Mouse (Mus musculus): ENCODE results near the gene Klc1. TPM values are rescaled to one million over a fixed set of nuclear protein-coding genes. Genes with fewer than 3 reads are reported as not detected.
A peak's percentile ranks its signal among the peaks of the same experiment; 100 is the strongest.

The Klc1 gene
- polyA plus RNA-seq, 1 experiment, result 70.9 TPM

DNA sequence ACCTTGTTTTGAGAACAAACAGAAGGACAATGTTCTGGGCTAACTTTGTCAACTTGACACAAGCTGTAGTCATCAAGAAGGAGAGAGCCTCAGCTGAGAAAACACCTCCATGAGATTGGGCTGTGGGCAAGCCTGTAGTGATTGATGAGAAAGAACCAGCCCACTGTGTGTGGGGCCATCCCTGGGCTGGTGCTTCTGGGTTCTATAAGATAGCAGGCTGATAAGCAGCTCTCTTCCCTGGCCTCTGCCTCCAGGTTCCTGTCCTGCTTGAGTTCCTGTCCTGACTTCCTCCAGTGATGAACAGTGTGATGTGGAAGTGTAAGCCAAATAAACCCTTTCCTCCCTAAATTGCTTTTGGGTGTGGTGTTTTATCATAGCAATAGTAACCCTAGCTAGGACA is 3.9 kb upstream of the Klc1 start:
- TF ChIP-seq CTCF (IDR thresholded peaks at IDR 0.05; ENCODE audit: low read depth, low read length), result no peak
- TF ChIP-seq POLR2A (IDR thresholded peaks at IDR 0.05; ENCODE audit: borderline replicate concordance, low read depth, low read length), result no peak
- peaks cover 32% of the 10 kb centered on the region for H3K4me1 ChIP-seq (ENCODE audit: control insufficient read depth, insufficient read depth, low read length)
- H3K27ac ChIP-seq (ENCODE audit: insufficient read depth, low read depth, low read length), result no peak overlapping the region
- no peak overlapping the region for H3K4me3 ChIP-seq (ENCODE audit: insufficient read depth, low read length)

DNA sequence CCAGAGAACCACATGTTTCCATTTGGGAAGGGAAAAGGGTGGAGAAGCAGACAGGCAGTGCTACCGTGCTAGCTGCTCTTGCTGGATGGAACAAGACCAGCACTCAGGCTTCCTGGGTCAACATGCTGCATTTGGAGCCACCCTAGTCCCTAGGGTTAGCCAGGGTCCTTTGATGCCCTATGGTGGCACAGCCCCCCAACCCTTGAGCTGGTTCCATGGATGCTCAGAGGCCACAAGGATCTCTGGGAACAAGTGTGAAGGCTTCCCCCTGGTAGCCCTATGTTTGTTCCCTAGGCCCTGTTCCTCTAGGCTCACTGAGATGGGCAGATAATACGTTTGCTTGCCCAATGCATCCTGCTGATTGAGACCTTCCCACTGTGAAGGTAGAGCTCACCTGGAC is 3.4 kb upstream of the Klc1 start:
- H3K4me1 ChIP-seq (ENCODE audit: control insufficient read depth, insufficient read depth, low read length), result peaks cover 32% of the 10 kb centered on the region

DNA sequence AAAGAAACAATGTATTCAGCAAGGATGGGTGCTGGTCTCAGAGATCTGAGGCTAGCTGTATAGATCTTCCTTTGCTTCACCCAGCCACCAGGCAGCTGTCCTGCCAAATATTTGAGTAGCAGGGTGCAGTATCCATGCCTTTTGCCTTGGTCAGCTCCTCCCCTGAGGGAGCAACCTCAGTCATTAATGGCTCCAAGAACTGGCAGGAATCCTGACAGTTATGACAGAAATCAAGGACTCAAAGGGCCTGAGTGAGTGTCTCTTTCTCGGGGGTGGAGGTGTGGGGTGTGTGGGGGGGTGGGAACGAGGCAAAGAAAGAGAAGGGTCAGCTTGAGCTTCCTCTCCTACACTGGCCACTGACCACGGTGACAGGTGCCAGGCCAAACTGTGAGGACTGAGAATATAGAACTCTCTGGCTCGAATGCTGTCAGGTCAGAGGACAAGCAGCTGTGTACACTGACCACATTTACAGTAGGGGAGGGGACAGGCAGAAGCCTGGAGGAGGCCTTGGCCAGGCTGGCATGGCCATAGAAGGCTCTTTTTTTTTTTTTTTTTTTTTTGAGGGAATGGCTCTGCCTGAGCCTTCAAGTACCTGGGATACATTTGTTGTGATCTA is 2.5 kb upstream of the Klc1 start:
- no peak overlapping the region for H3K4me3 ChIP-seq (ENCODE audit: insufficient read depth, low read length)
- TF ChIP-seq CTCF (IDR thresholded peaks at IDR 0.05; ENCODE audit: low read depth, low read length) (no peak), POLR2A (IDR thresholded peaks at IDR 0.05; ENCODE audit: borderline replicate concordance, low read depth, low read length) (no peak)

More for the DNA sequence above, 3.4 kb upstream of the Klc1 start:
- H3K4me3 ChIP-seq (ENCODE audit: insufficient read depth, low read length), result no peak overlapping the region
- no peak overlapping the region for H3K27ac ChIP-seq (ENCODE audit: insufficient read depth, low read depth, low read length)
- TF ChIP-seq POLR2A (IDR thresholded peaks at IDR 0.05; ENCODE audit: borderline replicate concordance, low read depth, low read length) (no peak), CTCF (IDR thresholded peaks at IDR 0.05; ENCODE audit: low read depth, low read length) (no peak)

DNA sequence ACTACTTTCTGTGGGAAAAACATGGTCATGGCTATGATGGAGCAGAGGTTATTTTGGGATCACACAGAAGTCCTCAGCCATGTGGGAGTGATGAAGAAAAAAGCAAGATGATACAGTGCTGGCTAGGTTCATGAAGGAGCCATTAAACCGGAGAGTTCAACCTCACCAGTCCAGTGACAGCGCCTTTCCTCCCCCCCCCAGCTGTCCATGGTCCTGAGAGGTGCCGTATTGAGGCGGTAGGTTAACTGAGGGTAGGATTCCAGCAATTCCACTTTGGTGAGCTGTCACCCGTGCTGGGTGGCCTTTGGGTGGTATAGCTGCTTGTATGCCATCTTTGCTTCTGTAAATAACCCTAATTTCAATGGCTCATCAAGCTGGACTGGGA is 2.0 kb upstream of the Klc1 start:
- peaks cover 39% of the 10 kb centered on the region for H3K4me1 ChIP-seq (ENCODE audit: control insufficient read depth, insufficient read depth, low read length)
- TF ChIP-seq CTCF (IDR thresholded peaks at IDR 0.05; ENCODE audit: low read depth, low read length), result no peak
- no peak for TF ChIP-seq POLR2A (IDR thresholded peaks at IDR 0.05; ENCODE audit: borderline replicate concordance, low read depth, low read length)

More for the DNA sequence above, 2.5 kb upstream of the Klc1 start:
- H3K27ac ChIP-seq (ENCODE audit: insufficient read depth, low read depth, low read length), result no peak overlapping the region
- peaks cover 36% of the 10 kb centered on the region for H3K4me1 ChIP-seq (ENCODE audit: control insufficient read depth, insufficient read depth, low read length)

DNA sequence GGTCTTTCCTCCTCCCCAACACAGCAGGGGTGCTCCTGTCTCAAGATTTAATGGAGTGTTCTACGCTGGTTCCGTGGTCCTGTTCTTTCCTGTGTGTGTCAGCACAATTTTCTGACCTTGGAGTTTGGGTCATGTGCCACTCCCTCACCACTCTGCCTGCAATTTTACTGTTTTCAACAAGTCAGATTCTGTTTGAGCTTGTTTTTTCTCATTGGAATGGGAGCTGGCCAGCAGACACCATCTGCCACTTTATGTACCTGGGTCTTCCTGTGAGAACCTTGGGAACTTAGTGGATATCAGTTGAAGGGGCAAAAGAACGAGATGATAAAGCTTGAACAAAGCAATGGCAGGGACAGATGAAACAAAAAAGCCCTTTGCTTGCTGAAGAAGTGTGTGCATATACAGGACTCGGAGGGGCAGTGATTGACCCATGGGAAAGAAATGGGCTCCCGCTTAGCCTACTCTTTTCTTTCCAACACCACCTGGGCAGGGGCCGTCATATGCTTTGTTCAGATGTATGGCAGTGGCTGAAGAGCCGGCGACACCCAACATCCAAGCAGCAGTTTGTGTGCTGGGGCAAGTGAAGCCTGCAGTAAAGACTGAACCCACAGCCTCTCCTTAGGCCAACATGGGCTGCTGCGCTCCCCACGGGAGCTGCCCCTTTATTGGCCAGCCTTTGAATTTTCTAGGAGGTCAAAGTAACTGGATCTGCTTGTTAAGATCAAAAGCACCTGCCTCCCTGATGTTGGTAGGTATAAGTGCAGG is 906 bp upstream of the Klc1 start:
- H3K27ac ChIP-seq (ENCODE audit: insufficient read depth, low read depth, low read length), result no peak overlapping the region
- H3K4me1 ChIP-seq (ENCODE audit: control insufficient read depth, insufficient read depth, low read length), result peaks cover 41% of the 10 kb centered on the region
- H3K4me3 ChIP-seq (ENCODE audit: insufficient read depth, low read length), result peak overlapping the region; percentile 92
- TF ChIP-seq POLR2A (IDR thresholded peaks at IDR 0.05; ENCODE audit: borderline replicate concordance, low read depth, low read length) (no peak), CTCF (IDR thresholded peaks at IDR 0.05; ENCODE audit: low read depth, low read length) (no peak)

More for the DNA sequence above, 2.0 kb upstream of the Klc1 start:
- no peak overlapping the region for H3K27ac ChIP-seq (ENCODE audit: insufficient read depth, low read depth, low read length)
- H3K4me3 ChIP-seq (ENCODE audit: insufficient read depth, low read length), result no peak overlapping the region

DNA sequence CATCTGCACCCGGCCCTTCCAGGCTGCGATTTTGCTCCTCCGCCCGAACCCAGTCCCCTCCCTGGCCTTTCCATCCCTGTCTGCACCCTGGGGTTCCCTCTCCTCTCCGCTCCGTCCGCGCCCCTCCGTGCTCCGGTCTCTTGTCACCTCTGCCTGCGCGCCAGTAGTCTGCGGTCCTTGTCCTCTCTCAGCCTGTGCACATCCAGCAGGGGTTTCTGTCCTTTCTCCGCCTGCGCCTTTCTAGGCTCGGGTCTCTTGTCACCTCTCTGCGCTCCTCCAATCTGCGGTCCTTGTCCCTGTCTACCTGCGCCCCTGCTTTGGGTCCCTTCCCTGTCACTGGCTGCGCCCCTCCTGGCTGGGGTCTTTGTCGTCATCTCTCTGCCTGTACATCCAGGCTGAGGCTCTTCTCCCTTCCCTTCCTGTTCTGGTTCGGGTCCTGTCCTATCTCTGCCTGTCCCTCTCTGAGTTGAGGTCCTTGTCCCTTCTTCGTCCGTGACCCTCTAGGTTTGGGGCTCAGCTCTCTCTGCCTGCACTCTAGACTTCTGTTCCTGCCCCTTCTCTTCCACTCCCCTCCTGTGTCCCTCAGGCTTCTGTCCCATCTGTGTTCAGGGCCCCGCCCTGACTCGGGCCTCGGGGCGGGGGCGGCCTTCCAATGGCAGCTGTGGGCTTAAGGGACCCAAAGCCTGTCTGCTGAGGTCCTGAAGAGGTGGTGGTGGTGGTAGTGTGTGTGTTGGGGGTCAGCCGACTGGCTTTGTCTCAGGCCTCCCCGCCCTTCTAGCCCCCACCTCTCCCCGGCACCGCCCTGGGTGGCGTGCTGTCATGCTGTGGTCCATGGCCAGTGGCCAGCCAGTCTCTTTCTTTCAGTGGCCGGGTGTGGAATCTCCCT is 770 bp downstream of the Klc1 start:
- TF ChIP-seq CTCF (IDR thresholded peaks at IDR 0.05; ENCODE audit: low read depth, low read length), result no peak
- no peak for TF ChIP-seq POLR2A (IDR thresholded peaks at IDR 0.05; ENCODE audit: borderline replicate concordance, low read depth, low read length)
- peak overlapping the region; percentile 92 for H3K4me3 ChIP-seq (ENCODE audit: insufficient read depth, low read length)
- peaks cover 29% of the 10 kb centered on the region for H3K4me1 ChIP-seq (ENCODE audit: control insufficient read depth, insufficient read depth, low read length)
- peak overlapping the region; percentile 38 for H3K27ac ChIP-seq (ENCODE audit: insufficient read depth, low read depth, low read length)

DNA sequence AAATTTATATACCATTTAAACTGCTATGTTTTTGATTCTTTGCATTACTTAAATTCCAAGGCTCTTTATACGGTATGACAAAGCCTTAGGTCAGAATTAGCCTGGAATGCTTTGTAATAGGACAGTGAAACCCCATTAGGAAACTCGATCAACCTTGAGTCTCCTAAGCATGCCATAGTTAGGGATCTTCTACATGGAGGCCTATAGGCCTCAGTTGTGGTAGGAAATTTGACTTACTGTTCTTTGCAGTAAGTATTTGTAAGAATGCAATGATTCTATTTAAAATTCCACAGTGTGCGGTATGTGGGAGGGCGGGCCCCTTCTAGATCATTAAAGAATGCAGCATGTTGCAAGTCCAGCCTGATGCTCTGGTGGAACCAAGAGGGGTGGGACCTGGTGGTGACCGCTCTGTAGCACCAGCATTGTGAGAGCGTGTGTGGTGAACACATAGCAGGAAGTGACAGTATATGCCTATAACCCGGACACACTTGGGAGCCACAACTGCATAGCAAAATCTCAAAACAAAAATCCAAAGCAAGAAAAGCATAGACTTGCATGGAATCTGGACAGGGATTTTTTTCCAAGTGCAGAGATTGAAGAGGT is 1.8 kb downstream of the Klc1 start:
- TF ChIP-seq CTCF (IDR thresholded peaks at IDR 0.05; ENCODE audit: low read depth, low read length) (no peak), POLR2A (IDR thresholded peaks at IDR 0.05; ENCODE audit: borderline replicate concordance, low read depth, low read length) (no peak)
- H3K4me1 ChIP-seq (ENCODE audit: control insufficient read depth, insufficient read depth, low read length), result peaks cover 22% of the 10 kb centered on the region
- peak overlapping the region; percentile 0; the same call in 1 of the 2 replicates for H3K4me3 ChIP-seq (ENCODE audit: insufficient read depth, low read length)
- H3K27ac ChIP-seq (ENCODE audit: insufficient read depth, low read depth, low read length), result no peak overlapping the region

DNA sequence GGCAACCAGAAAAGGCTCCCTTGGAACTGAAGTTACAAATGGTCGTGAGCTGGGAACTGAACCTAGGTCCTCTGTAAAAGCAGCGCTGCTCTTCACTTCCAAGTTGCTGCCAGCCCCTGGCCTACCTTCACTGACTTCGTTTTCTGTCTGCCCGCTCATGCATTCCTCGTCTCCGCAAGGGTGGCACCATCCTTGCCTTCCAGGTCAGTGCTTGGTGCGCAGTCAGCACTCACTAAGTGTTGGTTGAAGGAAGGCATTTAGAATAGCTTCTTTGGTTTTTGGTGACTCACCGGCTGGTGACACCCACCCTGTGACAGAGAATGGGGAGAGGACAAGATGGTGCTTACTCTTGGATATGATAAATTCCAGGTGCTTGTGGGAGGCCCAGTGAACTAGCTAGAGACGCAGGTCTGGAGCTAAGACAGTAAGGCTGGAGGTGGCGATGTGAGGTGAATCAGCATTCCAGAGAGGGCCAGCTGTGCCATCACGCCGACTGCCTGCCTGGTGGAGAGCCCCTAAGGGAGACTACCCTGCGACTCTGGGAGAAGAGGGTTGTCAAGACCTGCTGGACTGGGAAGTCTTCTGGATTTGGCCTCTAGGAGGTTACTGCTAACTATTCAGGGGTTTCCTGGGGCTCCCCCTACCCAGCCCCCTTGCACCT is 4.1 kb downstream of the Klc1 start:
- peaks cover 31% of the 10 kb centered on the region for H3K4me1 ChIP-seq (ENCODE audit: control insufficient read depth, insufficient read depth, low read length)
- H3K27ac ChIP-seq (ENCODE audit: insufficient read depth, low read depth, low read length), result no peak overlapping the region
- no peak for TF ChIP-seq CTCF (IDR thresholded peaks at IDR 0.05; ENCODE audit: low read depth, low read length)
- no peak for TF ChIP-seq POLR2A (IDR thresholded peaks at IDR 0.05; ENCODE audit: borderline replicate concordance, low read depth, low read length)
- no peak overlapping the region for H3K4me3 ChIP-seq (ENCODE audit: insufficient read depth, low read length)

Data from bone marrow macrophage, adult 2 months (primary cell).